Mouse (Mus musculus) cortical plate, adult 2 months (tissue): ENCODE results near the gene Gatad2b.

Experiments
- CTCF ChIP-seq: fragments of 200-500 bp; IDR thresholded peaks from 2 replicates; pipeline ENCODE4 v1.5.1; 2011; ENCODE audit warnings: mild to moderate bottlenecking, control low read depth, low read length; ENCODE audit not compliant: insufficient read depth; ENCODE audit errors: extremely low read depth
- POLR2A ChIP-seq: fragments of 200-500 bp; IDR thresholded peaks from 2 replicates; pipeline ENCODE4 v1.6.1; 2011; ENCODE audit warnings: mild to moderate bottlenecking, low read length, control low read depth; ENCODE audit not compliant: insufficient read depth; ENCODE audit errors: extremely low read depth

DNA sequence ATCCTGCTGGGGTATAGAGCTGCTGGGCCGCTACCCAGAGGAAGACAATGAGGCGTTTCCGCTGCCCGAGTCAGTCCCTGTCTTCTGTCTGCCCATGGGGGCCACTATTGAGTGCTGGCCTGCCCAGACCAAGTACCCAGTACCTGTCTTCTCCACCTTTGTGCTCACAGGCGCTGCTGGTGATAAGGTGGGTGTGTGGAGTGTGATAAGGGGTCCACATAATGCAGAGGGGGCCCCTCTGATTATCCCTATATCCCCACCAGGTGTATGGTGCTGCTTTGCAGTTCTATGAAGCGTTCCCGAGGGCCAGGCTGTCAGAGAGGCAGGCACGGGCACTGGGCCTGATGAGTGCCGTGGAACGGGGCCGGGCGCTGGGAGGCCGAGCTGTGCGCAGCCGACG lies 24.0 kb upstream of the Gatad2b start:
- TF ChIP-seq POLR2A (no peak), CTCF (no peak)
